Mouse (Mus musculus) urinary bladder, postnatal 0 days (tissue): ENCODE measurements around the gene Etnppl. TPM values are rescaled to one million over a fixed set of nuclear protein-coding genes. Genes with fewer than 3 reads are reported as not detected.

ENCODE experiments used
- polyA plus RNA-seq: library from polyadenylated mRNA; unstranded; fragments of >200 nt; fragmentation: Nextera tagmentation; extraction: Ambion mirVana; gene quantifications from 2 replicates; pipeline ENCODE4 v1.2.1, GENCODE M21; 2015

Gene Etnppl
- polyA plus RNA-seq, result 0.06 TPM in 1 of 2 replicates, not detected in the other

DNA sequence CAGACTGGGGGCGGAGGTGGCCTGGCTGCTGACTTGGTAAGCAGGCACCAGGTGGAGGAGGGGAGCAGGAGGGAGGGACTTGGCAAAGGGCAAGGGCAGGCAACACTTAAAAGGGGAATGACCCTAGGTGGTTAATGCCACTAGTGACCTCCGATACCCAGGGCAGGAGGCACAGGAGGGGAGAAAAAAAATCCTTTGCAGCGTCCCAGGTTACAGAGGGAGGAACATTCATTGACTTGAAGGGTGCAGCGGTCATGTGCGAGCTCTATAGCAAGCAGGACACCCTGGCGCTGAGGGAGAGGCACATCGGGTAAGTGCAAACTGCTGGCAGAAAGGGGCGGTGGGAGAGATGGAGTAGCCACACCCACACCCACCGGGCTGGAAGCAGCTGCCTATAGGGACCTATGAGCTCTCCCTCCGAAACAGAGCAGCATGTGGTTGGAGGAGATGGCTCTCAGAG lies at the start of gene Etnppl:
Gene Etnppl, plus strand, starts transcription at position 10 of the 460 bp plus-strand sequence.

Other genes starting within 250 kb of the Etnppl start
- gene Ostc, start 92.0 kb downstream of the Etnppl start, polyA plus RNA-seq, result 239 and 253 TPM in 2 replicates
- gene Rpl34, start 113.0 kb downstream of the Etnppl start, polyA plus RNA-seq, result 766 and 913 TPM in 2 replicates